Mouse (Mus musculus): ENCODE results near the gene Olfr140.

Olfr140 gene

GRCm38 (mm10) chr2:90063494-90063893 is at the start of gene Olfr140:
Gene Olfr140 (minus strand): TSS chr2:90063594.
- no peak for DNase-seq

GRCm38 (mm10) chr2:90070065-90070464 is 6.7 kb upstream of the Olfr140 start:
- DNase-seq: no peak

GRCm38 (mm10) chr2:90035037-90035436 is 28.4 kb downstream of the Olfr140 start, which contains the start of gene Olfr1265:
Gene Olfr1265 (plus strand): TSS chr2:90035337.
- no peak for DNase-seq

GRCm38 (mm10) chr2:90025477-90025876 is 37.9 kb downstream of the Olfr140 start, which contains the start of gene Olfr1264:
Gene Olfr1264 (minus strand): TSS chr2:90025577.
- no peak for DNase-seq

GRCm38 (mm10) chr2:90011831-90012230 is 51.6 kb downstream of the Olfr140 start, which contains the start of gene Olfr1263:
Gene Olfr1263 (plus strand): TSS chr2:90012131.
- DNase-seq: no peak

GRCm38 (mm10) chr2:89999845-90000244 is 63.5 kb downstream of the Olfr140 start, which contains the start of gene Olfr1262:
Gene Olfr1262 (plus strand): TSS chr2:90000145.
- DNase-seq: no peak

Measured in thymus, postnatal 36 days (tissue).